Mouse (Mus musculus) liver, embryonic 14.5 days (tissue): ENCODE data around the gene Hmga1b. TPM values are rescaled to one million over a fixed set of nuclear protein-coding genes. Genes with fewer than 3 reads are reported as not detected.
"Not testable (repeated sequence)": the region's sequence is repeated elsewhere in the genome, so short reads cannot be mapped to it uniquely, and the experiment has no call there.

Source experiments
- ATAC-seq: fragments of 200-750 bp; cut with Nextera tagmentation; 2 replicates; pipeline ENCODE4 v1.8.0; 2017; ENCODE audit warnings: moderate number of reproducible peaks, mild to moderate bottlenecking, moderate library complexity; ENCODE audit not compliant: insufficient read depth
- DNase-seq, 3 experiments: peaks; one replicate each; pipeline ENCODE4 v3.0.0-alpha.2; 2012 to 2013; ENCODE audit warnings: low read depth in 3 of 3, low spot score in 3 of 3
- H3K27ac ChIP-seq: fragments of 300-500 bp; sonication (generic); 2 replicates; pipeline ENCODE4 v1.5.1; 2014; ENCODE audit warnings: moderate library complexity, mild to moderate bottlenecking, control low read depth, inconsistent platforms
- H3K27me3 ChIP-seq: fragments of 300-500 bp; sonication (generic); 2 replicates; pipeline ENCODE4 v1.6.1; 2014; ENCODE audit warnings: mild to moderate bottlenecking, low read length, moderate library complexity; ENCODE audit not compliant: control insufficient read depth, insufficient read depth
- H3K36me3 ChIP-seq: fragments of 300-500 bp; sonication (generic); replicated peaks from 2 replicates; pipeline ENCODE4 v1.6.1; 2014; ENCODE audit warnings: low read depth; ENCODE audit not compliant: control insufficient read depth, insufficient read depth
- H3K4me1 ChIP-seq, 2 experiments: fragments of 200-500 bp in 1 of 2; fragments of 300-500 bp in 1 of 2; sonication (generic) in 1 of 2; replicated peaks; 2 replicates each; pipeline ENCODE4 v1.6.1; 2012 to 2014; ENCODE audit warnings: antibody characterized with exemption in 1 of 2, inconsistent platforms in 1 of 2, low read length in 1 of 2; ENCODE audit not compliant: control insufficient read depth in 2 of 2, insufficient read depth in 2 of 2
- H3K4me2 ChIP-seq: fragments of 300-500 bp; sonication (generic); 2 replicates; pipeline ENCODE4 v1.6.1; 2014; ENCODE audit warnings: low read depth, mild to moderate bottlenecking, control low read depth, moderate library complexity
- H3K4me3 ChIP-seq, 2 experiments: fragments of 200-500 bp in 1 of 2; fragments of 300-500 bp in 1 of 2; sonication (generic) in 1 of 2; 2 replicates each; pipeline ENCODE4 v1.5.1; 2012 to 2014; ENCODE audit warnings: low read depth in 2 of 2, low read length in 2 of 2, mild to moderate bottlenecking in 2 of 2, control low read depth in 1 of 2, inconsistent platforms in 1 of 2, moderate library complexity in 1 of 2; ENCODE audit not compliant: insufficient read depth in 1 of 2
- H3K9ac ChIP-seq: fragments of 300-500 bp; sonication (generic); replicated peaks from 2 replicates; pipeline ENCODE4 v1.6.1; 2014; ENCODE audit warnings: mild to moderate bottlenecking, control low read depth, moderate library complexity
- H3K9me3 ChIP-seq: fragments of 300-500 bp; sonication (generic); 2 replicates; pipeline ENCODE4 v1.6.1; 2016; ENCODE audit warnings: low read length, mixed read lengths; ENCODE audit not compliant: control insufficient read depth
- CTCF ChIP-seq: IDR thresholded peaks from 2 replicates; pipeline ENCODE4 v1.5.1; 2016; ENCODE audit warnings: antibody characterized with exemption, low read depth, control low read depth
- EP300 ChIP-seq: IDR thresholded peaks from 2 replicates; pipeline ENCODE4 v1.6.1; 2016; ENCODE audit warnings: antibody characterized with exemption, low read depth
- WGBS: fragments of 180-500 bp; shearing (Covaris S2); extraction: QIAGEN DNeasy Blood & Tissue Kit; methylation state at CpG from one replicate; pipeline ENCODE4 v1.1.7; 2014; ENCODE audit not compliant: insufficient replicate concordance; 5-methylcytosine and 5-hydroxymethylcytosine counted together
- polyA plus RNA-seq, 2 experiments: library from polyadenylated mRNA; depleted of rRNA in 1 of 2; stranded (reverse) in 1 of 2; unstranded in 1 of 2; fragments of >200 nt; fragmentation: Nextera tagmentation in 1 of 2; extraction: Ambion mirVana in 1 of 2; gene quantifications; 2 replicates each; pipeline versions ENCODE4 v1.2.1 to v1.2.3; 2012 to 2014

Hmga1b gene
- polyA plus RNA-seq, 2 experiments = 2.0 to 4.3 TPM

DNA sequence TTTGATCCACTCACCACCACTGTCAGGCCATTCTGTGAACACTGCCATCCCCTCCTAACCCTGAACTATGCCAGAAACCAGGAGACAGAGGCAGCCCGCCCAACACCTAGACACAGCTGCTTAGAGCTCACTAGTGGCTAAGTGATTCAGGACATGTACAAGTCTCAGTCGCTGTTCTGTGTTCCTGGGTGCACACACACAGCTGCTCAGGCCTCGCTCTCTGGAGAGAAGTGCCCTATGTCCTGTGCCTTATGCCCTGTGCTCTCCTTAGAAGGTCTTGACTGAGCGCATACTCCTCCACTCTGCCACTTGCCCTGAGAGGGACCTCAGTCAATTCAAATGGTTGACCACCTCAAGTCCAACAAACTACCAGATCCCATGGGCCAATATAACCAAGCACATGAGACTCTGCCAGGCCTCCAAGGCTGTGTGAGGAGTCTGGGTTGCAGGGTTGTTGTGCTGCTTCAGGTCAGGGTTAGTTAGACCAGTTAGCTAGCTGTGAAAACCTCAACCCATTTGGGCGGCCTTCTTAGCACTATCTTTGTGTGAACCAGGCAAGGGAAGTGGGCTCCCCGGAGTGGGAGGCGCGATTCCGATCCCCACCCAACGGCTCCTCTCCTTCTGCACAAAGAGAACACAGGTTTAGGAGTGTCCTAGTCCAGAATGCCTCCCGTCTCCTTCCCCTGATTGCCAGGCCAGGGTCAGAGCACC lies 33.9 kb upstream of the Hmga1b start:
- Histone ChIP-seq H3K27ac (no peak overlapping the region), H3K4me1 (peaks cover 0 to 6% of the 10 kb centered on the region in 2 experiments; a peak in 2 of 4 replicates), H3K36me3 (no peaks in the 10 kb centered on the region), H3K4me2 (peak overlapping the region; percentile 43; the same call in 1 of the 2 replicates), H3K4me3 (no peak overlapping the region), H3K9me3 (no peaks in the 10 kb centered on the region), H3K9ac (no peak overlapping the region), H3K27me3 (no peaks in the 10 kb centered on the region)
- TF ChIP-seq CTCF = no peak
- no peak for TF ChIP-seq EP300
- no peak for ATAC-seq
- WGBS = 66% methylated on average over 11 of the region's 11 CpGs
- no peak for DNase-seq

- not testable (repeated sequence) for H3K4me1 ChIP-seq, H3K9me3 ChIP-seq, H3K36me3 ChIP-seq, H3K27me3 ChIP-seq, H3K9ac ChIP-seq, H3K27ac ChIP-seq
- peak in 1 of 3 experiments; percentile 47 for DNase-seq
- H3K4me2 ChIP-seq = peak overlapping the region; percentile 43
- 0 out of 4 replicates have a peak overlapping the region, but pooled peaks of 1 of the 2 experiments have one; percentile 6 for H3K4me3 ChIP-seq
- peak; percentile 24; the same call in 1 of the 2 replicates for ATAC-seq
- WGBS = 3% methylated on average over 17 of the region's 21 CpGs
These were observed 33.1 kb upstream of the Hmga1b start for GRCm38 (mm10) chr11:120729432-120730050.

DNA sequence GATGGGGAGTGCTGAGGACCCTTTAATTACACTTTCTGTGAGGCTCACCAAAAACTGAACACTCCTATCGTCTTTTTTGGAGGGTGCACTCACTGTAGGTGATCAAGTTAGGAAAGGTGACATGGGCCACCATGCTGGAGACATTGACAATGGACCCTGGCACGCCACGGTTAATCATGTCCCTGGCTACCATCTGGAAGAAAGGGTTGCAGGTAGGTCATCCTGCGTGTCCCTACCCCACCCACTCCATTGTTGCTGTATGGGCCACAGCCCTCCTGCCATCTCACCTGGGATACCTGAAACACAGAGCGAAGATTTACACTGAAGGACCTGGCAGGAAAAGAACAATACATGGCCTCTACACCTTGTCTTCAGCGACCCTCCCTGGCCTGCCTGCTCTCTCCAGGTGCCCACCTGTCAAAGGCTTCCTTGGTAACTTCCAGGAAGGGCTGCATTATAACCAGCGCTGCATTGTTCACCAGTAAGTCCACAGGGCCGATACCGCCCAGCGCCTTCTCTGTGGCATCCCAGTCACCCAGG lies 32.2 kb upstream of the Hmga1b start:
- Histone ChIP-seq H3K4me2 (no peak overlapping the region), H3K9me3 (no peaks in the 10 kb centered on the region), H3K27ac (no peak overlapping the region), H3K4me3 (no peak overlapping the region), H3K9ac (no peak overlapping the region), H3K27me3 (no peaks in the 10 kb centered on the region), H3K4me1 (peaks cover 0 to 6% of the 10 kb centered on the region in 2 experiments; a peak in 2 of 4 replicates), H3K36me3 (no peaks in the 10 kb centered on the region)
- ATAC-seq = no peak
- no peak for DNase-seq
- TF ChIP-seq CTCF (no peak), EP300 (no peak)
- WGBS = 68% methylated on average over 10 of the region's 10 CpGs

DNA sequence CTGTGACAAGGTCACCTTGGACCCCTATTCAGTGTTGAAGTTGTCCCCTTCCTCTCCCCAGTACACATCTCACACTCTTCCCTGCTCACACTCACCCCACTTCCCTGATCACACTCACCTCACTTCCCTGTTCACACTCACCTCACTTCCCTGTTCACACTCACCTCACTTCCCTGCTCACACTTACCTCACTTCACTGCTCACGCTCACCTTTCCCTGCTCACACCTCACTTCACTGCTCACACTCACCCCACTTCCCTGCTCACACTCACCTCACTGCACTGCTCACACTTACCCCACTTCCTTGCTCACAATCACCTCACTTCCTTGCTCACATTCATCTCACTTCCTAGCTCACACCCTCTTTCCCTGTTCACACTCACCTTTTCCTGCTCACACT lies 31.2 kb upstream of the Hmga1b start:
- DNase-seq = no peak
- 70% methylated on average over 1 of the region's 1 CpGs for WGBS

More for the DNA sequence above, 31.2 kb upstream of the Hmga1b start:
- no peak overlapping the region for H3K4me3 ChIP-seq
- H3K4me2 ChIP-seq = no peak overlapping the region
- no peak for ATAC-seq
- peaks cover 0 to 6% of the 10 kb centered on the region in 2 experiments; a peak in 2 of 4 replicates for H3K4me1 ChIP-seq
- no peaks in the 10 kb centered on the region for H3K27me3 ChIP-seq
- H3K27ac ChIP-seq = no peak overlapping the region
- no peak for TF ChIP-seq EP300
- no peak for TF ChIP-seq CTCF
- no peaks in the 10 kb centered on the region for H3K36me3 ChIP-seq
- no peaks in the 10 kb centered on the region for H3K9me3 ChIP-seq
- no peak overlapping the region for H3K9ac ChIP-seq
